Mouse (Mus musculus): ENCODE results near the gene Mxi1. TPM values are rescaled to one million over a fixed set of nuclear protein-coding genes. Genes with fewer than 3 reads are reported as not detected.
A peak's percentile ranks its signal among the peaks of the same experiment; 100 is the strongest.

Gene Mxi1
- polyA plus RNA-seq, 1 experiment from 2014 or later = 19.7 TPM

DNA sequence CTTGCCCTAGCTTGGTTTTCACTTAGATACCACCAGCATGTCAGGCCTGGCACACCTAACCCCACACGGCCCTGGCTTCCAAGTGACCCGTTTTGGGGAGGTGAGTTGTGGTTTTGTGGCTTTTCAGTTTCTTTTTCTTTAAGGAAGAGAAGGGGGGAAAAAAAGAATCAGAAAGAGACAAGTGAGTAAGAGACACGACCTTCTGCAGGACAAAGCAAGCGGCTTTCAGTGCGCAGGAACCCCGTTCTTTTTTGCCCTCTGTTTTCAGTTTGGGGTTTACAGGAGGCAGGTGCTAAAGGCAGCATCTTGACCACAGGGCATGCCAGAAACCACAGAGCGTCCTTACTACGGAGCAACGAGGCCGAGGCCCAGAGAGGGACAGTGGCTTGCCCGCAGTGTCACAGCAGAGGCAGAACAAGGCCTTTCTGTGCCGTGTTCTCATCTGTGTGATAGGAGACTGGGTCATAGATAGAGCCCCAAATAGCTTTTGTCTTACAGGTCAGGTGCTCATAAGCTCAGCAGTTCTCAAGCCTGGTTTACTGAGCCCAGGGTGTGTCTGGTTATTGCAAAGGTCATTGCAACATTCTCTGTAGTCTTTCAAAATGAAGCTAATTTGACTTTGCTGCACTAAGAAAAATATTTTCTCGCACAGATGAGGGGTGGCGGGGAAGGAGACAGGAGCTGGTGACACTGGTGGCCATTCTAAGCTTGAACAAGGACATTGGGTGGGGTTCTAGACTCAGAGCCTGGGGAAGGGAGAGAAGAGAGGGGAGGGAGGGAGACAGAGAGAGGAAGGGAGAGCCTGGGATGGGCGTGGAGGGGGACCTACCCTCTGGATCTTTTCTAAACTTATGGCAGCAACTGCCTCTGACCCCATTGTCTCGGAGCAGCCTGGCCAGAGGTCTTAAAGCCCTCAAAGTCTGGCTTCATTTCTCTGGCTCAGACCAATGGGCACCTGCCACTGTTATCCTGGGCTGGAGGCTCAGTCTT lies 8.1 kb downstream of the Mxi1 start:
- Histone ChIP-seq H3K27ac (replicated peaks) (no peak overlapping the region), H3K4me3 (no peak overlapping the region), H3K27me3 (ENCODE audit: low read depth, poor library complexity, severe bottlenecking) (no peaks in the 10 kb centered on the region), H3K9me3 (replicated peaks) (no peaks in the 10 kb centered on the region), H3K4me1 (peaks cover 33% of the 10 kb centered on the region), H3K36me3 (no peaks in the 10 kb centered on the region)
- 85% methylated on average over 16 of the region's 16 CpGs for WGBS
- no peak for DNase-seq (ENCODE audit: low spot score)

DNA sequence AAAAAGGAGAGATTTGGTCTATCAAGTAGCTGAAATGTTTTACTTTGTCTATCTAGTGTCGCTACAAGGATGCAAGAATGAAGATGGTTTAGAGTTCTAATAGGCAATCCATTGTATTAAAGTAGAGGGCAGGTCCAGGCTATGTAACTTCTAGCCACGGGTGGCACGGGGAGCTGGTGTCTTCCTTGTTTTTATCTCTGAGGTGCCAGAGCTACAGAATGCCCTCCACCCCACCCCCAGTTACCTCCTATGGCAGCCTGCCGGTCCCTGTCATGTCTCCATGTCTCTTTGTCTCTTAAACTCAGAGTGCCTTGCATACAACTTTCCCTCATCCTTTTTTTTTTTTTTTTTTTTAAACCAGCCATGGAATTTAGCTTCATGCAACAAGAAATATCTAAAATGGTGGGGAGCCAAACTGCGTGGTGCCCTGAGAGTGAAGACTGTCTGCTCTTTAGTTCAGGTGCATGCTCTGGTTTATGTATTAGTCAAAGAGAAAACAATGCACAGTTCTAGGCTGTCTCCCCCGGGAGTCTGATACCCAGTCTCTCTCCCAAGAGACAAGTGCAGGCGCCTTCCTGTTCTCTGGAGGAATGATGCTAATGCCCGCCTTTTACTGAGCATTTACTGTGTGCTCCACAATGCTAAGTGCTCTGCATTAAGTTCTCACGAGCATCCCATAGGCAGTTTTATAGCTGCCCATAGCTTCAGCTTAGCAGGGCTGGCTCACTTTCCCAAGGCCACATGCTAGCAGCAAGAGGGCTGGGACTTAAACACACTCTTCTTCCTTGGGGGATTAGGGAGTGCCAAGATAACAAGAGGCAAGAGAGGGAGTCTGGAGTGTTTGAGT lies 10.2 kb downstream of the Mxi1 start:
- H3K4me3 ChIP-seq = no peak overlapping the region
- no peaks in the 10 kb centered on the region for H3K9me3 ChIP-seq (replicated peaks)
- H3K36me3 ChIP-seq = no peaks in the 10 kb centered on the region
- peaks cover 30% of the 10 kb centered on the region for H3K4me1 ChIP-seq
- 79% methylated on average over 9 of the region's 9 CpGs for WGBS
- no peaks in the 10 kb centered on the region for H3K27me3 ChIP-seq (ENCODE audit: low read depth, poor library complexity, severe bottlenecking)
- H3K27ac ChIP-seq (replicated peaks) = no peak overlapping the region
- DNase-seq (ENCODE audit: low spot score) = no peak

DNA sequence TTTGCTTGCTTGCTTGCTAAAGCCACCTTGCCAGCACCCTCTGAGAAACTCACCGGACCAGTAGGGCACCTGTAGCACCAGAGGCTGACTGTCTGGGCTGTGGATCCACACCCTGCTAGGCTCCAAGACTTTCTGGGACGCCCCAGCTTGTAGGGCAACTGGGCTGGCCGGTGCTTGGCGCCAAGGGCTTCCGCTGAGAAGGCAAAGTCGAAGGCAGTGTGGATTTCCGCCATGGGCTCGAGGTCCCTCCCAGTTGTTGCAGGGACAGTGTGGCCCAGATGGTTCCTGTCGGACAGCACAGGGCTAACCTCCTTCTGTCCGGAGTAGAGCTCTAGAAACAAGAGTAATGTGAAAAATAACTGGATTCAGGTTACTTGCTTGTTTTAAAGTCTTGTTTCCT lies 11.0 kb downstream of the Mxi1 start:
- Histone ChIP-seq H3K27ac (replicated peaks) (no peak overlapping the region), H3K36me3 (no peaks in the 10 kb centered on the region), H3K4me1 (peaks cover 35% of the 10 kb centered on the region), H3K4me3 (no peak overlapping the region), H3K9me3 (replicated peaks) (no peaks in the 10 kb centered on the region), H3K27me3 (ENCODE audit: low read depth, poor library complexity, severe bottlenecking) (no peaks in the 10 kb centered on the region)
- WGBS = 67% methylated on average over 10 of the region's 10 CpGs
- no peak for DNase-seq (ENCODE audit: low spot score)

DNA sequence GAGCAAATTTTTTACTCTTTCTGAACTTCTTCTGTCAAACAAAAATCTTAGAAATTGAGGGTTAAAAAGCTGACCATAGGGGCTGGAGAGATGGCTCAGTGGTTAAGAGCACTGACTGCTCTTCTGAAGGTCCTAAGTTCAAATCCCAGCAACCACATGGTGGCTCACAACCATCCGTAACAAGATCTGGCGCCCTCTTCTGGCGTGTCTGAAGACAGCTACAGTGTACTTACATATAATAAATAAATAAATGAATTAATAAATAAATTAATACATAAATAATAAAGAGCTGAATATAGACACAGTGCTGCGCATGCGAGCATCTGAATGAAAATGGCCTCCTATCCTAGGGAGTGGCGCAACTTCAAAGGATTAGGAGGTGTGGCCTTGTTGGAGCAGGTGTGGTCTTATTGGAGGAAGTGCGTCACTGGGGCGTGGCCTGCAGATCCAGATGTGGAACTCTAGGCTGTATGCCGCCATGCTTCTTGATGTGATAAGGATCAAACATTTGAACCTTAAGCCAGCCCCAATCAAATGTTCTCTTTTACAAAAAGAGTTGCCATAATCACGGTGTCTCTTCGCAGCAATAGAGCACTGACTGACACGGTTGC lies 12.2 kb downstream of the Mxi1 start:
- 95% methylated on average over 12 of the region's 12 CpGs for WGBS
- H3K27ac ChIP-seq (replicated peaks) = no peak overlapping the region
- H3K27me3 ChIP-seq (ENCODE audit: low read depth, poor library complexity, severe bottlenecking) = no peaks in the 10 kb centered on the region
- H3K4me1 ChIP-seq = peaks cover 35% of the 10 kb centered on the region
- DNase-seq (ENCODE audit: low spot score) = no peak
- H3K9me3 ChIP-seq (replicated peaks) = no peaks in the 10 kb centered on the region
- no peak overlapping the region for H3K4me3 ChIP-seq
- H3K36me3 ChIP-seq = no peaks in the 10 kb centered on the region

DNA sequence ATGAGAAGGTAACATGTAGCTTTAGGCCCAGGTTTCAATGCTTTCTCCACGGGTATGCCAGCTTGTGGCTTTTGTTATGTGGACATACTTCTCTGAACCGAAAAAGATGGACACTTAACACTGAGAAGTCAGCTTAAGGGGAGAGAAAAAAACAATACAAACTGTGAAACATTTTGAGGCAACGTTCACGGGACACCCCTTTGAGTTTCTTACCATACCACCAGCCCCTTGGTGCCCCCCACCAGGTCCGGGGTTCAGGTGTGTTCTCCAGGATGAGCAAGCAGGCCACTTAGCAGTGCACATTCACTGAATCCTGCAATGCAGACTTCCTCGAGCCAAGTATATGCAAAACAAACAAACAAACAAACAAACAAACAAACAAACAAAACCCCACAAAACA lies 14.5 kb downstream of the Mxi1 start:
- Histone ChIP-seq H3K27me3 (ENCODE audit: low read depth, poor library complexity, severe bottlenecking) (no peaks in the 10 kb centered on the region), H3K4me1 (peaks cover 38% of the 10 kb centered on the region), H3K9me3 (replicated peaks) (no peaks in the 10 kb centered on the region), H3K4me3 (peak overlapping the region; percentile 46), H3K36me3 (no peaks in the 10 kb centered on the region), H3K27ac (replicated peaks) (no peak overlapping the region)
- DNase-seq (ENCODE audit: low spot score) = no peak
- WGBS = 66% methylated on average over 6 of the region's 6 CpGs

DNA sequence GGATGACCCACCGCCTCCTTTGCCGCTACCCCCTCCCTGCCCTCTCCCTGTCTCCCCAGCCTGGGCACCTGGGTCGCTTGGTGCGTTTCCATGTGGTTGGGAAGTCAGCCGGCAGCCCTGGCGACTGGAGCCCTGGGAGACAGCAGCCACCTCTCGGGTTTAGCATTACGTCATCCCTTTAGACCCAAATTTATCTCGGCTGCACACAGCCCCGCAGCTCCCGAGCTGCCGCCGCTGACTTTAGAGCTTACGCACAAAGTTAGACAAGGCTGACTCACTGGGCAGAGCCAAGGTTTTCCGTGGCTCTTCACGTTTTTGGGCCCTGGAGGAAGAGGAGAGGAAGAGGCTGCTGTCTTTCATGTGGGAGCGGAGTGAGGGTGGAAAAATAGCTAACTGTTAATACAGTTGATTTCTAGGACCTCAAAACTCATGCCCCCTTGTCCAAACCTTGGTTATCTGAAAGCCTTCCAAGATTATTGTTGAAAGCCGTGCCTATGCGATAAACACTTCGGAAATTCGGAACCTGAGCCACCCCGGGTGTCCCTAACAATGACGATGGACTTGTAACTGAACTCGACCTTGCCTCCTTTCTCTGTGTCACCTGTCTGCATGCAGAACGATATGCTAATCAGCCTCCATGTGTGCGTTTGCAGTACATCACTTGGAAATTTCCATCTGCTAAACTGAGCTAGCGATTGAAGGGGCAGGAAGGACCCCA lies 15.4 kb downstream of the Mxi1 start:
- peak; percentile 60 for DNase-seq (ENCODE audit: low spot score)
- Histone ChIP-seq H3K4me3 (peak overlapping the region; percentile 46), H3K36me3 (no peaks in the 10 kb centered on the region), H3K4me1 (peaks cover 46% of the 10 kb centered on the region), H3K27ac (replicated peaks) (peak overlapping the region; percentile 72), H3K9me3 (replicated peaks) (no peaks in the 10 kb centered on the region), H3K27me3 (ENCODE audit: low read depth, poor library complexity, severe bottlenecking) (no peaks in the 10 kb centered on the region)
- WGBS = 16% methylated on average over 27 of the region's 27 CpGs

DNA sequence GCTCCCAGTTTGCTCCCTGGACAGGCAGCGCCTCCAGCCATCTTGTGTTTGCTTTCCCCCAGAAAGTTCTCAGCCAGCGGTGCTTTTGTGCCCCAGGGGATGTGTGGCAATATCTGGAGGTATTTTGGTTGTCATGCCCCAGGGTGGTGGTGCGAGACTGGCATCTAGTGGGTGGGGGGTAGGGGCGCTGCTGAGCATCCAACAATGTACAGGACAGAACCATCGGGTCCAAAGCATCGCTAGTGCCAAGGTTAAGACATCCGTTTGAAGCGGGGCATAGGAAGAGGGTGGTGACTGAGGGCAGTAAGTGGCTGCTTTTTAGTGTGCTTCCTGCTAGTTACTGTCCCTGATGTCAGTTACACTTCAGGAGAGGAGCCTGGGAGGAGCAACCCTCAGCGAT lies 17.8 kb downstream of the Mxi1 start:
- peaks cover 20% of the 10 kb centered on the region for H3K36me3 ChIP-seq
- no peak overlapping the region for H3K27ac ChIP-seq (replicated peaks)
- WGBS = 76% methylated on average over 9 of the region's 9 CpGs
- H3K4me1 ChIP-seq = peaks cover 50% of the 10 kb centered on the region
- no peaks in the 10 kb centered on the region for H3K9me3 ChIP-seq (replicated peaks)
- no peaks in the 10 kb centered on the region for H3K27me3 ChIP-seq (ENCODE audit: low read depth, poor library complexity, severe bottlenecking)
- no peak overlapping the region for H3K4me3 ChIP-seq
- DNase-seq (ENCODE audit: low spot score) = no peak

DNA sequence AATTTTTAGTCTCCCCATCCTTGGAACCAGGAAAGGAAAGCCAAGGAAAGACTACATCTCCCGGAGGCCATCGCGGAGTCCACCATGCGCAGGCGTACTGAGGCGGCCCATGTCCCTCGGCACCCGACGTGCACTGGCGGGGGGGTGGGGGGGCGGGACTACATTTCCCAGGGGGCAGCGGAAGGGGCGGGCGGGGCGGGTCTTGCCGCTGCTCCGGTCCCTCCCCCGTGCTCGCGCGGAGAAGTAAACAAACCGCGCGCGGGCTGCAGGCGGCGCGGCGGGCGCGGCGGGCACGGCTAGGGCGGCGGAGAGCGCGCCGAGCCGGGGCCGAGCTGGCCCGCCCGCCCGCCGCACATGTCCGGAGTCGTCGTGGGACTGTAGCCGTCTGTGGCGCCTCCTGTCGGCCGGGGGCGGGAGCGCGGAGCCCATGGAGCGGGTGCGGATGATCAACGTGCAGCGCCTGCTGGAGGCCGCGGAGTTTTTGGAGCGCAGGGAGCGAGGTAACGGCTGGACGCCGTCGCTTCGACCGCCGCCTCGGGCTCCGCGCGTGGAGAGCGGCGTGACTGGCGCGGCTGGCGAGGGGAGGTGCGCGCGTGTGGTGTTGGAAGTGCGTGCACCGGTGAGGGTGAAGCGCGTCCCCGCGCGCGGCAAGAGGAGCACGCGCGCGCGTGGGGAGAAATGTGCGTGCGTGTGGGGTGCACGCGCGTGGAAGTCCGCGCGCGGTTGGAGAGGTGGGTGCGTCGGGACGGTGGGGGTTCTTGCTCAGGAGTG lies 19.1 kb downstream of the Mxi1 start:
- Histone ChIP-seq H3K27me3 (ENCODE audit: low read depth, poor library complexity, severe bottlenecking) (no peaks in the 10 kb centered on the region), H3K27ac (replicated peaks) (peak overlapping the region; percentile 84), H3K36me3 (peaks cover 31% of the 10 kb centered on the region), H3K4me1 (peaks cover 46% of the 10 kb centered on the region), H3K9me3 (replicated peaks) (no peaks in the 10 kb centered on the region), H3K4me3 (peak overlapping the region; percentile 72)
- WGBS = under 1% methylated on average over 103 of the region's 106 CpGs
- DNase-seq (ENCODE audit: low spot score) = peak; percentile 94

DNA sequence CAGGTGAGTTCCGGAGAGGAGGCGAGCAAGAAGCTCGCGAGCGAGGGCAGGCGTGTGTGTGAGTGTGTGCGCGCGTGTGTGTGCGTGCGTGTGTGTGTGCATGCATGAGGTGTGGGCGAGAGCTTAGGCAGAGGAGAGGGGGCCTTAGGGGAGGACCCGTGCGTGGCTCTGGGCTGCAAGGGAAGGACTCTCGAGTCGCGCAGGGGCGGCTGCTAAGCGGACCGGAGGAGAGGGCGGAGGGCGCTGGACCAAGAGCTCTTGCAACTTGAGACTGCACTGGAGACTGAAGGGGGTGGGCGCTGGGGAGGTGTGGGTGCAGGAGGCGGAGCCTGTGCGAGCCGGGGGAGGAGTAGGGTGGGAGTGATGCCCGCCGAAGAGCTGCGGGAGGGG lies 19.7 kb downstream of the Mxi1 start:
- no peaks in the 10 kb centered on the region for H3K9me3 ChIP-seq (replicated peaks)
- DNase-seq (ENCODE audit: low spot score) = peak; percentile 82
- H3K4me1 ChIP-seq = peaks cover 40% of the 10 kb centered on the region
- under 1% methylated on average over 29 of the region's 29 CpGs for WGBS
- peaks cover 37% of the 10 kb centered on the region for H3K36me3 ChIP-seq
- peak overlapping the region; percentile 72 for H3K4me3 ChIP-seq
- no peaks in the 10 kb centered on the region for H3K27me3 ChIP-seq (ENCODE audit: low read depth, poor library complexity, severe bottlenecking)
- peak overlapping the region; percentile 84 for H3K27ac ChIP-seq (replicated peaks)

DNA sequence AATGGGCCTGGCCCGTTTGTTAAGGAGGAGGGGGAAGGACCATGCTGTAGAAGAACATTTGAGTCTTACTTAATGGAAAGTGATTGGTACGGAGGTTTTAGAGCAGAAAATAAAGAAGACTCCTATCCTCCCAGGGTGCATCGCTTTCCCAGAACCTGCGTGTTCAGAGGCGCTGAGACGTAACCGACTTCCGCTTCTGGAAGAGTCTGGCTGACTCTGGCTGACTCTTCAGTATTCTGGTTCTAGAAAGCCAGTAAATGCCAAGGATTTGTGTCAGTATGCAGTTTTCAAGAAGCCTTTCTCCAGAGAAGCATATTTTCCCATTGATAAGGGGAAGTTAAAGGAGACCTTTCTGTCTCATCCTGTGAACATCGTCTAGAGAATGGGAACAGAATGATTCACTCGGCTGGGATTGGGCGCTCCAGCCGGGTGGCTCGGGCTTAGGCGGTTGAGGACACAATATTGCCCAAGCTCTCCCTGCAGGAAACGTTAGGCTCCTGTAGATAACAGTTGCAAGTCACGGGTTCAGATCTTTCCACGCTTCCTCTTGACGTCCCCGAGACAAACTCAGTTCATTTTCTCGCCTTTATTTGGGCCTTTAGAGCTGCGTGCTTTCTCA lies 21.7 kb downstream of the Mxi1 start:
- no peak for DNase-seq (ENCODE audit: low spot score)
- no peaks in the 10 kb centered on the region for H3K9me3 ChIP-seq (replicated peaks)
- peaks cover 25% of the 10 kb centered on the region for H3K4me1 ChIP-seq
- H3K4me3 ChIP-seq = no peak overlapping the region
- no peak overlapping the region for H3K27ac ChIP-seq (replicated peaks)
- H3K36me3 ChIP-seq = peaks cover 57% of the 10 kb centered on the region
- no peaks in the 10 kb centered on the region for H3K27me3 ChIP-seq (ENCODE audit: low read depth, poor library complexity, severe bottlenecking)
- 93% methylated on average over 21 of the region's 21 CpGs for WGBS

DNA sequence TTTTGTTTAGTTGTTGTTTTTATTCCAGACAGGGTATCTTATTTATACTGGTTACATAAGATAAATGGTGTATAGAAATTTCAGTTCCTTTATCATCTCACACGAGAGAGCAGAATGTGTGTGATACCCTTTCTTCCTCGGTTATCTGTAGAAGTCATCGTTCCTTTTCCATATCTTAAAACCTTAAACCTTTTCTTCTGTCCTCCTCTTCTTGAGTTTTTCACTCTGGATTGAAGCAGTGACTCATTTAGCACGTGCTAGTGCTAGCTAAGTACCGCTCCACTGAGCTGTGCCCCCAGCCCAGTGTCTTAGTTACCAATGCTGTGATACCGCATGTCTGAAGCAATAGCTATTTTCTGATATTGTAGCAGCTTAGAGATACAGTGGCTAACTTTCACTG lies 23.4 kb downstream of the Mxi1 start:
- Histone ChIP-seq H3K9me3 (replicated peaks) (peaks cover 7% of the 10 kb centered on the region; the same call in 1 of the 2 replicates), H3K4me1 (peaks cover 20% of the 10 kb centered on the region), H3K27me3 (ENCODE audit: low read depth, poor library complexity, severe bottlenecking) (no peaks in the 10 kb centered on the region), H3K27ac (replicated peaks) (no peak overlapping the region), H3K36me3 (peaks cover 72% of the 10 kb centered on the region), H3K4me3 (no peak overlapping the region)
- DNase-seq (ENCODE audit: low spot score) = no peak
- 91% methylated on average over 6 of the region's 6 CpGs for WGBS

All from midbrain, embryonic 10.5 days (tissue).